Mouse (Mus musculus) thymus, postnatal 4 days (tissue): Measurements from ENCODE around the gene Pax2.

Experiments used
- DNase-seq: peaks from one replicate; pipeline ENCODE4 v3.0.0; 2021

Gene Pax2

GRCm38 (mm10) chr19:44788488-44788887, 32.6 kb downstream of the Pax2 start:
- no peak for DNase-seq

GRCm38 (mm10) chr19:44791981-44792380, 36.1 kb downstream of the Pax2 start:
- no peak for DNase-seq

- DNase-seq = peak; percentile 13
Measured at GRCm38 (mm10) chr19:44797110-44798060, 41.5 kb downstream of the Pax2 start.

- no peak for DNase-seq
Measured at GRCm38 (mm10) chr19:44798731-44799130, 42.9 kb downstream of the Pax2 start.

GRCm38 (mm10) chr19:44799156-44799555, 43.3 kb downstream of the Pax2 start:
- DNase-seq = no peak

- no peak for DNase-seq
Measured at GRCm38 (mm10) chr19:44800327-44800726, 44.5 kb downstream of the Pax2 start.

GRCm38 (mm10) chr19:44808734-44809133, 52.9 kb downstream of the Pax2 start:
- DNase-seq = no peak

- no peak for DNase-seq
Measured at GRCm38 (mm10) chr19:44812666-44813429, 57.0 kb downstream of the Pax2 start.

GRCm38 (mm10) chr19:44815111-44815510, 59.3 kb downstream of the Pax2 start:
- no peak for DNase-seq

GRCm38 (mm10) chr19:44817403-44818128, 61.7 kb downstream of the Pax2 start:
- DNase-seq = no peak

- no peak for DNase-seq
Measured at GRCm38 (mm10) chr19:44818676-44819075, 62.8 kb downstream of the Pax2 start.

- no peak for DNase-seq
Measured at GRCm38 (mm10) chr19:44821581-44821980, 65.7 kb downstream of the Pax2 start.

- no peak for DNase-seq
Measured at GRCm38 (mm10) chr19:44822295-44822694, 66.5 kb downstream of the Pax2 start.

- no peak for DNase-seq
Measured at GRCm38 (mm10) chr19:44823657-44824056, 67.8 kb downstream of the Pax2 start.

GRCm38 (mm10) chr19:44825216-44825768, 69.4 kb downstream of the Pax2 start:
- DNase-seq = no peak

- peak; percentile 19 for DNase-seq
Measured at GRCm38 (mm10) chr19:44825819-44826218, 70.0 kb downstream of the Pax2 start.

- no peak for DNase-seq
Measured at GRCm38 (mm10) chr19:44833391-44833790, 77.5 kb downstream of the Pax2 start.

- DNase-seq = no peak
Measured at GRCm38 (mm10) chr19:44834218-44835041, 78.6 kb downstream of the Pax2 start.

- peak; percentile 12 for DNase-seq
Measured at GRCm38 (mm10) chr19:44835042-44835930, 79.4 kb downstream of the Pax2 start.

- no peak for DNase-seq
Measured at GRCm38 (mm10) chr19:44835931-44836861, 80.4 kb downstream of the Pax2 start.
